Mouse (Mus musculus): Measurements from ENCODE around the gene Gm9044. TPM values are rescaled to one million over a fixed set of nuclear protein-coding genes. Genes with fewer than 3 reads are reported as not detected.
"Not testable (repeated sequence)": the region's sequence is repeated elsewhere in the genome, so short reads cannot be mapped to it uniquely, and the experiment has no call there.

The Gm9044 gene
- not detected in 2 replicates for polyA plus RNA-seq (2014; fragmentation: Nextera tagmentation; extraction: Ambion mirVana)

DNA sequence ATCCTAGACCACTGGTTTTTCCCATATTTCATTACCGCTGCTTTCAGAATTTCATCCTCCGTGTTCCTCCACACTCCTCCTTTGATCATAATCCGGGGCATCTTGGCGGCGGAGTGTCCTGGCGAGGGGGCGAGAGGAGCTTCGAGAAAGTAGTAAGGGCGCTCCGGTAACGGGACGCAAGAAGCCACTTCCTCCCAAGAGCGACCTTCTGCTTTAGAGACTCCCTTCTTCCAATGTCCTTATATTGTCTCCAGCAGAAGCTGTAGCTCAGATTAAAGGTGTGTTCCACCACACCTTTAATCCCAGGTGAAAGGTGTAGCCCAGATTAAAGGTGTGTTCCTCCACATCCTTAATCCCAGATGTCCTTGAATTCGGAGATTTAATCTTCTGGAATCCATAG lies at the start of gene Gm9044:
TSS of gene Gm9044 (minus strand) at position 101 of the 400 bp plus-strand sequence.
- DNase-seq (ENCODE audit: low spot score) = not testable (repeated sequence)

GRCm38 (mm10) chr10:118370443-118370842 lies 38.2 kb upstream of the Gm9044 start:
- no peaks in the 10 kb centered on the region for H3K27me3 ChIP-seq (replicated peaks; ENCODE audit: control insufficient read depth, insufficient read depth, low read length)
- H3K4me1 ChIP-seq (replicated peaks; ENCODE audit: control insufficient read depth, insufficient read depth, low read length) = 0 out of 2 replicates have a peak, but pooled peaks cover 3% of the 10 kb centered on the region
- WGBS = 5% methylated on average over 10 of the region's 10 CpGs
- no peak overlapping the region for H3K9ac ChIP-seq (ENCODE audit: low read length)
- no peaks in the 10 kb centered on the region for H3K9me3 ChIP-seq (ENCODE audit: control insufficient read depth, low read length)
- H3K27ac ChIP-seq (ENCODE audit: low read depth) = no peak overlapping the region
- ATAC-seq (replicated peaks; ENCODE audit: low FRiP score, low TSS enrichment, low read depth) = peak; percentile 87
- peak overlapping the region; percentile 46 for H3K4me2 ChIP-seq (ENCODE audit: low read length)
- DNase-seq (ENCODE audit: low spot score) = peak; percentile 82
- H3K4me3 ChIP-seq (ENCODE audit: low read depth, low read length) = no peak overlapping the region
- no peaks in the 10 kb centered on the region for H3K36me3 ChIP-seq (ENCODE audit: control insufficient read depth, insufficient read depth, low read length)

More for the DNA sequence above, at the start of gene Gm9044:
- not testable (repeated sequence) for H3K4me3 ChIP-seq (ENCODE audit: low read depth, low read length); H3K36me3 ChIP-seq (ENCODE audit: control insufficient read depth, insufficient read depth, low read length); H3K4me1 ChIP-seq (replicated peaks; ENCODE audit: control insufficient read depth, insufficient read depth, low read length); H3K4me2 ChIP-seq (ENCODE audit: low read length); H3K9ac ChIP-seq (ENCODE audit: low read length); H3K27me3 ChIP-seq (replicated peaks; ENCODE audit: control insufficient read depth, insufficient read depth, low read length); ATAC-seq (replicated peaks; ENCODE audit: low FRiP score, low TSS enrichment, low read depth); H3K27ac ChIP-seq (ENCODE audit: low read depth); H3K9me3 ChIP-seq (ENCODE audit: control insufficient read depth, low read length)
- WGBS = no CpG with 5 or more reads among the region's 14 CpGs

GRCm38 (mm10) chr10:118369518-118369917 lies 37.3 kb upstream of the Gm9044 start:
- Histone ChIP-seq H3K4me1 (replicated peaks; ENCODE audit: control insufficient read depth, insufficient read depth, low read length) (0 out of 2 replicates have a peak, but pooled peaks cover 3% of the 10 kb centered on the region), H3K4me2 (ENCODE audit: low read length) (no peak overlapping the region), H3K9me3 (ENCODE audit: control insufficient read depth, low read length) (no peaks in the 10 kb centered on the region), H3K27me3 (replicated peaks; ENCODE audit: control insufficient read depth, insufficient read depth, low read length) (no peaks in the 10 kb centered on the region), H3K27ac (ENCODE audit: low read depth) (no peak overlapping the region), H3K4me3 (ENCODE audit: low read depth, low read length) (no peak overlapping the region), H3K9ac (ENCODE audit: low read length) (no peak overlapping the region), H3K36me3 (ENCODE audit: control insufficient read depth, insufficient read depth, low read length) (no peaks in the 10 kb centered on the region)
- DNase-seq (ENCODE audit: low spot score) (no peak), ATAC-seq (replicated peaks; ENCODE audit: low FRiP score, low TSS enrichment, low read depth) (no peak)
- 87% methylated on average over 9 of the region's 9 CpGs for WGBS

- H3K4me3 ChIP-seq (ENCODE audit: low read depth, low read length); H3K36me3 ChIP-seq (ENCODE audit: control insufficient read depth, insufficient read depth, low read length); H3K9ac ChIP-seq (ENCODE audit: low read length); H3K4me1 ChIP-seq (replicated peaks; ENCODE audit: control insufficient read depth, insufficient read depth, low read length); H3K27ac ChIP-seq (ENCODE audit: low read depth); H3K9me3 ChIP-seq (ENCODE audit: control insufficient read depth, low read length); H3K27me3 ChIP-seq (replicated peaks; ENCODE audit: control insufficient read depth, insufficient read depth, low read length); DNase-seq (ENCODE audit: low spot score); ATAC-seq (replicated peaks; ENCODE audit: low FRiP score, low TSS enrichment, low read depth); H3K4me2 ChIP-seq (ENCODE audit: low read length): not testable (repeated sequence)
- no CpG with 5 or more reads among the region's 11 CpGs for WGBS
These were observed 21.8 kb upstream of the Gm9044 start, which contains the start of gene Gm9049 for GRCm38 (mm10) chr10:118354005-118354404. TSS of gene Gm9049 (minus strand) at chr10:118354105.

DNA sequence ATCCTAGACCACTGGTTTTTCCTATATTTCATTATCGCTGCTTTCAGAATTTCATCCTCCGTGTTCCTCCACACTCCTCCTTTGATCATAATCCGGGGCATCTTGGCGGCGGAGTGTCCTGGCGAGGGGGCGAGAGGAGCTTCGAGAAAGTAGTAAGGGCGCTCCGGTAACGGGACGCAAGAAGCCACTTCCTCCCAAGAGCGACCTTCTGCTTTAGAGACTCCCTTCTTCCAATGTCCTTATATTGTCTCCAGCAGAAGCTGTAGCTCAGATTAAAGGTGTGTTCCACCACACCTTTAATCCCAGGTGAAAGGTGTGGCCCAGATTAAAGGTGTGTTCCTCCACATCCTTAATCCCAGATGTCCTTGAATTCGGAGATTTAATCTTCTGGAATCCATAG lies 16.4 kb upstream of the Gm9044 start, which contains the start of gene Gm9048:
TSS of gene Gm9048 (minus strand) at position 101 of the 400 bp plus-strand sequence.
- H3K36me3 ChIP-seq (ENCODE audit: control insufficient read depth, insufficient read depth, low read length); H3K9ac ChIP-seq (ENCODE audit: low read length); H3K27me3 ChIP-seq (replicated peaks; ENCODE audit: control insufficient read depth, insufficient read depth, low read length); H3K4me1 ChIP-seq (replicated peaks; ENCODE audit: control insufficient read depth, insufficient read depth, low read length); H3K27ac ChIP-seq (ENCODE audit: low read depth); H3K4me3 ChIP-seq (ENCODE audit: low read depth, low read length); H3K4me2 ChIP-seq (ENCODE audit: low read length); DNase-seq (ENCODE audit: low spot score); ATAC-seq (replicated peaks; ENCODE audit: low FRiP score, low TSS enrichment, low read depth); H3K9me3 ChIP-seq (ENCODE audit: control insufficient read depth, low read length): not testable (repeated sequence)
- WGBS = 83% methylated on average over 1 of the region's 14 CpGs

DNA sequence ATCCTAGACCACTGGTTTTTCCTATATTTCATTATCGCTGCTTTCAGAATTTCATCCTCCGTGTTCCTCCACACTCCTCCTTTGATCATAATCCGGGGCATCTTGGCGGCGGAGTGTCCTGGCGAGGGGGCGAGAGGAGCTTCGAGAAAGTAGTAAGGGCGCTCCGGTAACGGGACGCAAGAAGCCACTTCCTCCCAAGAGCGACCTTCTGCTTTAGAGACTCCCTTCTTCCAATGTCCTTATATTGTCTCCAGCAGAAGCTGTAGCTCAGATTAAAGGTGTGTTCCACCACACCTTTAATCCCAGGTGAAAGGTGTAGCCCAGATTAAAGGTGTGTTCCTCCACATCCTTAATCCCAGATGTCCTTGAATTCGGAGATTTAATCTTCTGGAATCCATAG lies 10.9 kb upstream of the Gm9044 start, which contains the start of gene Gm9046:
TSS of gene Gm9046 (minus strand) at position 101 of the 400 bp plus-strand sequence.
- not testable (repeated sequence) for H3K36me3 ChIP-seq (ENCODE audit: control insufficient read depth, insufficient read depth, low read length); DNase-seq (ENCODE audit: low spot score); H3K27ac ChIP-seq (ENCODE audit: low read depth); H3K4me3 ChIP-seq (ENCODE audit: low read depth, low read length); H3K4me1 ChIP-seq (replicated peaks; ENCODE audit: control insufficient read depth, insufficient read depth, low read length); H3K27me3 ChIP-seq (replicated peaks; ENCODE audit: control insufficient read depth, insufficient read depth, low read length); H3K4me2 ChIP-seq (ENCODE audit: low read length); ATAC-seq (replicated peaks; ENCODE audit: low FRiP score, low TSS enrichment, low read depth); H3K9ac ChIP-seq (ENCODE audit: low read length); H3K9me3 ChIP-seq (ENCODE audit: control insufficient read depth, low read length)
- WGBS = no CpG with 5 or more reads among the region's 14 CpGs

DNA sequence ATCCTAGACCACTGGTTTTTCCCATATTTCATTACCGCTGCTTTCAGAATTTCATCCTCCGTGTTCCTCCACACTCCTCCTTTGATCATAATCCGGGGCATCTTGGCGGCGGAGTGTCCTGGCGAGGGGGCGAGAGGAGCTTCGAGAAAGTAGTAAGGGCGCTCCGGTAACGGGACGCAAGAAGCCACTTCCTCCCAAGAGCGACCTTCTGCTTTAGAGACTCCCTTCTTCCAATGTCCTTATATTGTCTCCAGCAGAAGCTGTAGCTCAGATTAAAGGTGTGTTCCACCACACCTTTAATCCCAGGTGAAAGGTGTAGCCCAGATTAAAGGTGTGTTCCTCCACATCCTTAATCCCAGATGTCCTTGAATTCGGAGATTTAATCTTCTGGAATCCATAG lies 5.5 kb upstream of the Gm9044 start, which contains the start of gene Gm9045:
TSS of gene Gm9045 (minus strand) at position 101 of the 400 bp plus-strand sequence.
- not testable (repeated sequence) for ATAC-seq (replicated peaks; ENCODE audit: low FRiP score, low TSS enrichment, low read depth); DNase-seq (ENCODE audit: low spot score); H3K4me1 ChIP-seq (replicated peaks; ENCODE audit: control insufficient read depth, insufficient read depth, low read length); H3K27ac ChIP-seq (ENCODE audit: low read depth); H3K27me3 ChIP-seq (replicated peaks; ENCODE audit: control insufficient read depth, insufficient read depth, low read length); H3K36me3 ChIP-seq (ENCODE audit: control insufficient read depth, insufficient read depth, low read length); H3K4me2 ChIP-seq (ENCODE audit: low read length); H3K9me3 ChIP-seq (ENCODE audit: control insufficient read depth, low read length); H3K9ac ChIP-seq (ENCODE audit: low read length); H3K4me3 ChIP-seq (ENCODE audit: low read depth, low read length)
- no CpG with 5 or more reads among the region's 14 CpGs for WGBS

DNA sequence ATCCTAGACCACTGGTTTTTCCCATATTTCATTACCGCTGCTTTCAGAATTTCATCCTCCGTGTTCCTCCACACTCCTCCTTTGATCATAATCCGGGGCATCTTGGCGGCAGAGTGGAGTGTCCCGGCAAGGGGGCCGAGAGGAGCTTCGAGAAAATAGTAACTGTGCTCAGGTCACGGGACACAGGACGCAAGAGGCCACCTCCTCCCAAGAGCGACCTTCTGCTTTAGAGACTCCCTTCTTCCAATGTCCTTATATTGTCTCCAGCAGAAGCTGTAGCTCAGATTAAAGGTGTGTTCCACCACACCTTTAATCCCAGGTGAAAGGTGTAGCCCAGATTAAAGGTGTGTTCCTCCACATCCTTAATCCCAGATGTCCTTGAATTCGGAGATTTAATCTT lies 5.3 kb downstream of the Gm9044 start, which contains the start of gene Gm9040:
TSS of gene Gm9040 (minus strand) at position 101 of the 400 bp plus-strand sequence.
- not testable (repeated sequence) for H3K27me3 ChIP-seq (replicated peaks; ENCODE audit: control insufficient read depth, insufficient read depth, low read length); H3K4me2 ChIP-seq (ENCODE audit: low read length); H3K9ac ChIP-seq (ENCODE audit: low read length); H3K4me1 ChIP-seq (replicated peaks; ENCODE audit: control insufficient read depth, insufficient read depth, low read length); ATAC-seq (replicated peaks; ENCODE audit: low FRiP score, low TSS enrichment, low read depth); H3K36me3 ChIP-seq (ENCODE audit: control insufficient read depth, insufficient read depth, low read length); H3K4me3 ChIP-seq (ENCODE audit: low read depth, low read length); H3K9me3 ChIP-seq (ENCODE audit: control insufficient read depth, low read length); H3K27ac ChIP-seq (ENCODE audit: low read depth); DNase-seq (ENCODE audit: low spot score)
- WGBS = no CpG with 5 or more reads among the region's 11 CpGs

DNA sequence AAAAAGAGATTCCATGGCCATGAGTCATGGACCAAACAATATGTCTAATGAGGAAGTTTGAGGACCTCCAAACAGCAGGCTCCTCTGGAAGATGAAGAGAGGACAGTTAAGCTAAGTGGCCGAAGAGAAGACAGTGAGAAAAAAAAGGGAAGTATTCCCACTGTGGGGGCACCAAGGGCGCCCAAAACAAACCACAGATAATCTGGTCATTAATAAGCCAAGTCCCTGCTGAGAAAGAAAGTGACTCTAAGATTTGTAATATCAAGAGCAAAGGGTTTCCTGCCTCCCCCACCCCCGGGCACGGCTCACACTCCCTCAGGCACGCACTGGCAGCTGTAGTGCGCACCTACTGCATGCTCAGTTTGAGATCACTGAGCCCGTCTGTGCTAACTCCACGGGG lies 13.2 kb downstream of the Gm9044 start:
- Histone ChIP-seq H3K4me3 (ENCODE audit: low read depth, low read length) (no peak overlapping the region), H3K36me3 (ENCODE audit: control insufficient read depth, insufficient read depth, low read length) (no peaks in the 10 kb centered on the region), H3K9me3 (ENCODE audit: control insufficient read depth, low read length) (no peaks in the 10 kb centered on the region), H3K4me2 (ENCODE audit: low read length) (no peak overlapping the region), H3K9ac (ENCODE audit: low read length) (no peak overlapping the region), H3K4me1 (replicated peaks; ENCODE audit: control insufficient read depth, insufficient read depth, low read length) (no peaks in the 10 kb centered on the region), H3K27ac (ENCODE audit: low read depth) (no peak overlapping the region), H3K27me3 (replicated peaks; ENCODE audit: control insufficient read depth, insufficient read depth, low read length) (no peaks in the 10 kb centered on the region)
- no peak for ATAC-seq (replicated peaks; ENCODE audit: low FRiP score, low TSS enrichment, low read depth)
- DNase-seq (ENCODE audit: low spot score) = no peak
- WGBS = 88% methylated on average over 8 of the region's 8 CpGs

Data from intestine, embryonic 14.5 days (tissue).